Mouse (Mus musculus) liver, adult 2 months (tissue): ENCODE results near the gene Pbx3. TPM values are rescaled to one million over a fixed set of nuclear protein-coding genes. Genes with fewer than 3 reads are reported as not detected.

Experiments used
- DNase-seq: peaks from one replicate; pipeline ENCODE4 v3.0.0-alpha.2; 2011; ENCODE audit warnings: low read depth, low spot score; ENCODE audit errors: extremely low read depth
- H3K27ac ChIP-seq: fragments of 200-500 bp; replicated peaks from 2 replicates; pipeline ENCODE4 v1.5.1; 2012; ENCODE audit warnings: low read depth, mild to moderate bottlenecking, control low read depth, inconsistent platforms, low read length; ENCODE audit not compliant: insufficient read depth
- H3K27me3 ChIP-seq: fragments of 200-500 bp; 2 replicates; pipeline ENCODE4 v1.6.1; 2012; ENCODE audit warnings: mild to moderate bottlenecking, moderate library complexity, low read length, inconsistent platforms; ENCODE audit not compliant: control insufficient read depth, insufficient read depth
- H3K36me3 ChIP-seq: fragments of 200-500 bp; 2 replicates; pipeline ENCODE4 v1.6.1; 2012; ENCODE audit warnings: low read length, inconsistent platforms; ENCODE audit not compliant: control insufficient read depth, insufficient read depth
- H3K4me1 ChIP-seq: fragments of 200-500 bp; 2 replicates; pipeline ENCODE4 v1.6.1; 2011; ENCODE audit warnings: low read length; ENCODE audit not compliant: control insufficient read depth, insufficient read depth
- H3K4me3 ChIP-seq: fragments of 200-500 bp; 2 replicates; pipeline ENCODE4 v1.5.1; 2011; ENCODE audit warnings: low read depth, mild to moderate bottlenecking, control low read depth, low read length, moderate library complexity; ENCODE audit not compliant: insufficient read depth
- H3K79me2 ChIP-seq: fragments of 200-500 bp; 2 replicates; pipeline ENCODE4 v1.6.1; 2012; ENCODE audit warnings: inconsistent platforms, mild to moderate bottlenecking, low read length, moderate library complexity; ENCODE audit not compliant: control insufficient read depth, insufficient read depth
- H3K9ac ChIP-seq: fragments of 200-500 bp; 2 replicates; pipeline ENCODE4 v1.6.1; 2012; ENCODE audit warnings: low read depth, mild to moderate bottlenecking, control low read depth, inconsistent platforms, low read length
- CTCF ChIP-seq: fragments of 200-500 bp; IDR thresholded peaks from 2 replicates; pipeline ENCODE4 v1.5.1; 2011; ENCODE audit warnings: low read depth, low read length, control low read depth
- POLR2A ChIP-seq: fragments of 200-500 bp; IDR thresholded peaks from 2 replicates; pipeline ENCODE4 v1.6.1; 2011; ENCODE audit warnings: low read length, control low read depth; ENCODE audit not compliant: insufficient read depth; ENCODE audit errors: extremely low read depth
- WGBS: fragments of 180-500 bp; shearing (Covaris S2); methylation state at CpG from one replicate; pipeline ENCODE4 v1.1.7; 2018; 5-methylcytosine and 5-hydroxymethylcytosine counted together
- polyA plus RNA-seq: library from polyadenylated mRNA; depleted of rRNA; stranded (reverse); fragments of >200 nt; gene quantifications from 2 replicates; pipeline ENCODE4 v1.2.3, GENCODE M21; 2012
- total RNA-seq: library from RNA; depleted of rRNA; stranded (reverse); fragments of >200 nt; gene quantifications from 2 replicates; pipeline ENCODE4 v1.2.3, GENCODE M21; 2014

The Pbx3 gene
- total and polyA plus RNA-seq, 2 experiments, result 1.0 to 1.9 TPM

DNA sequence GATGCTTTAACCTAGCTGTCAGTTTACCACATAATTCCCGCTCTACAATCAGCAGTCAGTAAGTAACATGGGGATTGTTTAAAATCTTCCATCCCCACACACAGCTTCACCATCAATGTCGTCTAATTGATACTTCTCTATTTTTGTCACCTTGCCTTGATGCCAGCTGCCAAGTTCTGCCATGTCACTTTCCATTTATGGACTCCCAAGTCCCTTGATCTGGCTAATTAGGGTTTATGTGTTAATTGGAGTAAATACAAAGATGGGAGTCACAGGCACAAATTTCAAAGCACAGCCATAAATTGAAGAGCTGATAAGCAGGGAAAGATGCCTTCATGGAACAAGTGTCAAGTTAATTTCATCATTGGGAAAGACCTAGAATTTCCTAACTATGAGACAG lies 114.7 kb downstream of the Pbx3 start:
- no peak for DNase-seq
- Histone ChIP-seq H3K4me1 (no peaks in the 10 kb centered on the region), H3K27me3 (no peaks in the 10 kb centered on the region), H3K79me2 (no peaks in the 10 kb centered on the region), H3K9ac (no peak overlapping the region), H3K4me3 (no peak overlapping the region), H3K36me3 (no peaks in the 10 kb centered on the region), H3K27ac (no peak overlapping the region)
- WGBS, result 89% methylated on average over 2 of the region's 2 CpGs
- TF ChIP-seq POLR2A (no peak), CTCF (no peak)

DNA sequence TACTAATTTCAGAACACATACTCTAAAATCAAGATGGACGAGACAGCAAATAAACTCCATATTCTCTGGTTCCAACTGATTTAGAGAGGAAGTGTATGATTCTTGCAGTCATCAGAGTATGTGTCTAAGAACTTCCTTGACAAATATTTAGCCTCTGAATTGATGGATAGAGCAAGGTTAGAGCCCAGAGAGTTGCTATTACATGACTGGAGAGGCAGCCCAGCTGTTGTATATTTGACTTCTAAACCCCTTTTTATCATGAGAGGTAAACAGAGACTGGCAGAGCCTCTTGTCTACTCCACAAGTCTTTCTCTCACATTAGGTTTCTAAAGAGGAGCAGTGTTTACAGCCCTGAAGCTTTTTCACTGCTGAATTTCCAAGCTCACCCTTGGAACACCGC lies 115.3 kb downstream of the Pbx3 start:
- no peak overlapping the region for H3K4me3 ChIP-seq
- 93% methylated on average over 2 of the region's 2 CpGs for WGBS
- no peaks in the 10 kb centered on the region for H3K36me3 ChIP-seq
- H3K9ac ChIP-seq, result no peak overlapping the region
- no peak overlapping the region for H3K27ac ChIP-seq
- no peak for DNase-seq
- H3K27me3 ChIP-seq, result no peaks in the 10 kb centered on the region
- no peaks in the 10 kb centered on the region for H3K4me1 ChIP-seq
- TF ChIP-seq POLR2A (no peak), CTCF (no peak)
- no peaks in the 10 kb centered on the region for H3K79me2 ChIP-seq

DNA sequence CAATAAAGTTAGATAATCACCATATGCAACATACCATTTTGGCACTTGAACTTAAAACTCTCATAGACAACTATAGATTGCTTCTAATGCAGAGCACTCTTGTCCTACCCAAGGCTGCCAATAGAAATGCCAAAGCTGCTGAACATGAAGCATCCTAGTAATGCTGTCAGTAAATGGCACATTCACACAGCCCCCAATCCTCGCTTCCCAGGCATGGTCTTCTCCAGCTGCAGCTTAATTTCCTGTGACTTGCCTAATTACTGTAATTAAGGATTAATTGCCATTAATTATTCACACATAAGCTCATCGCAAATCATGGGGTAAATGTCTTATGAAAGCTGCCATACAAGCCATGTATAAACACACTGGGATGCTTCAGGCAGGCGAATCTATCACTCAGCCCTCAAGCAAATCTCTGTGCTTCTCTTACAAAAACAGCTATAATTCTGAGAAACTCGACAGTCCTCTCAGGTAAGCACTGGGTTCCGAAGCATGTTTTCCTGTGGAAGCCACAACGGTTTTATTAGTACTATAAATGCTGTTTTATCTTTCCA lies 116.9 kb downstream of the Pbx3 start:
- Histone ChIP-seq H3K36me3 (no peaks in the 10 kb centered on the region), H3K79me2 (no peaks in the 10 kb centered on the region), H3K4me3 (no peak overlapping the region), H3K27me3 (no peaks in the 10 kb centered on the region), H3K27ac (no peak overlapping the region), H3K4me1 (no peaks in the 10 kb centered on the region), H3K9ac (no peak overlapping the region)
- WGBS, result 95% methylated on average over 6 of the region's 6 CpGs
- TF ChIP-seq CTCF (no peak), POLR2A (no peak)
- DNase-seq, result no peak

DNA sequence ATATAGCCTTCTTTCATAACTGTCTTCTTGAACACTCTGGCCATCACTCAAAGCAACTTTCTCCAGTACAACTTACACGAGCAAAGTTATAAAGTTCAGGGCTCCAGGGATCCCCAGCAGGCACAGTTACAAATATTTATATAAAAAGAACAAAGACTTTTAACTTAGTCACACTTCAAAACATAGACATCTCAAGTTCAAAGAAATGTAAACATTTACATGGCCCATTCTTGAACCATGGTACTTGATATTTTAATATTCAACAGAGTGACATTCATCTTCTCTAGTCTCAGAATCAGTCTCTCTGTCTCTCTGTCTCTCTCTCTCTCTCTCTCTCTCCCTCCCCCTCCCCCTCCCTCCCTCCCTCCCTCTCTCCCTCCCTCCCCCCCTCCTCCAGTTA lies 119.3 kb downstream of the Pbx3 start:
- TF ChIP-seq POLR2A (no peak), CTCF (no peak)
- Histone ChIP-seq H3K27ac (no peak overlapping the region), H3K4me1 (peaks cover 2% of the 10 kb centered on the region), H3K4me3 (no peak overlapping the region), H3K27me3 (peaks cover 2% of the 10 kb centered on the region; the same call in 1 of the 2 replicates), H3K79me2 (no peaks in the 10 kb centered on the region), H3K36me3 (no peaks in the 10 kb centered on the region), H3K9ac (no peak overlapping the region)
- no peak for DNase-seq
- WGBS, result 32% methylated on average over 1 of the region's 1 CpGs

DNA sequence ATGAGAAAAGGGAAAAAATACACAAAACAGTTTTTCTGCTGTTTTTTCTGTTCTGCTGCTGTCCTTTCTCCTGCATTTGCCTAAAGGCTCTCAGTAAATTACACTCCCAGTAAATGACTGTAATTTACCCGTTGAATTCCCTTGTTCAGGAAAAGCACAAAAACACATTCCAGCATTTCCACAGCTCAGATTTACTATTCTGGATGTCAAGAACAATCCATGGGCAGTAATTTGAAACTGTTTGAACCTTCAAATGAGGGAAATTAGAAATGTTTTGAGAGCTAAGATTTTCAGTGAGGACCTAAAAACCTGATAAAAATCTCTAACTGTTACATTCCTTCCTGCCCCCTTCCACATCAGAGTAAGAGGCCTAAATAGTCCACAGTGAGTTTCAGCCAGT lies 119.8 kb downstream of the Pbx3 start:
- Histone ChIP-seq H3K4me1 (peaks cover 2% of the 10 kb centered on the region), H3K27ac (no peak overlapping the region), H3K36me3 (no peaks in the 10 kb centered on the region), H3K4me3 (no peak overlapping the region), H3K9ac (no peak overlapping the region), H3K79me2 (no peaks in the 10 kb centered on the region), H3K27me3 (peaks cover 2% of the 10 kb centered on the region; the same call in 1 of the 2 replicates)
- 67% methylated on average over 1 of the region's 1 CpGs for WGBS
- DNase-seq, result no peak
- TF ChIP-seq CTCF (no peak), POLR2A (no peak)

DNA sequence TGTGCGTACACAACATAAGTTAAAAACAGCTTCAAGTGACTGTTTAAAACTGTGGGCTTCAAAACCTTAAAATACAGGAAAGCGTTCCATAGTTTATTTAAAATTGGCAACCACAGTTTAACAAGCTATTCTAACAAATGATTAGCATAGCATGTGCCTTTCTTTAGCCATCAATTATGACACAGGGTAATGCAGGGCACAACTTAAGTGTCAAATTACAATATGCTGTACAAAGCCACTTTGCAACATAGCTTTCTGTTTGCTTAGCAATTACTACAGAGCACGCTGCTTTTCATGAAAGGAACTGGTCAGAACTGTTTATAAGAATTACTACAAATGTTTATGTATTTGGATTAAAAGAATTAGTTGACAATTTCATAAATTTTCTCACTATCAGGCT lies 120.7 kb downstream of the Pbx3 start:
- Histone ChIP-seq H3K27me3 (peaks cover 2% of the 10 kb centered on the region; the same call in 1 of the 2 replicates), H3K4me1 (peaks cover 2% of the 10 kb centered on the region), H3K9ac (no peak overlapping the region), H3K79me2 (no peaks in the 10 kb centered on the region), H3K4me3 (no peak overlapping the region), H3K36me3 (no peaks in the 10 kb centered on the region), H3K27ac (no peak overlapping the region)
- no peak for TF ChIP-seq CTCF
- TF ChIP-seq POLR2A, result no peak
- peak; percentile 7 for DNase-seq
- 69% methylated on average over 3 of the region's 3 CpGs for WGBS
